Mouse (Mus musculus) cerebellum, adult 9-10 months (tissue): ENCODE data around the gene Prap1.
"Not testable (repeated sequence)": the region's sequence is repeated elsewhere in the genome, so short reads cannot be mapped to it uniquely, and the experiment has no call there.

Experiments used
- DNase-seq: peaks from one replicate; pipeline ENCODE4 v3.0.0; 2022

The Prap1 gene

GRCm38 (mm10) chr7:140090601-140091000 is 2.6 kb upstream of the Prap1 start:
- DNase-seq, result no peak

- no peak for DNase-seq
These were observed 1.8 kb downstream of the Prap1 start for GRCm38 (mm10) chr7:140094954-140095353.

- DNase-seq, result no peak
These were observed 2.4 kb downstream of the Prap1 start for GRCm38 (mm10) chr7:140095556-140095955.

- no peak for DNase-seq
These were observed 2.9 kb downstream of the Prap1 start for GRCm38 (mm10) chr7:140096055-140096454.

- DNase-seq, result no peak
These were observed 5.3 kb downstream of the Prap1 start for GRCm38 (mm10) chr7:140098466-140098865.

- peak; percentile 59 for DNase-seq
These were observed 8.3 kb downstream of the Prap1 start for GRCm38 (mm10) chr7:140101498-140101897.

- DNase-seq, result peak; percentile 88
These were observed 9.0 kb downstream of the Prap1 start, which contains the start of gene Fuom for GRCm38 (mm10) chr7:140101993-140102860. Gene Fuom (minus strand): TSS chr7:140102441.

- DNase-seq, result no peak
These were observed 10.8 kb downstream of the Prap1 start for GRCm38 (mm10) chr7:140104009-140104408.

- DNase-seq, result no peak
These were observed 18.7 kb downstream of the Prap1 start for GRCm38 (mm10) chr7:140111943-140112342.

- DNase-seq, result no peak
These were observed 22.6 kb downstream of the Prap1 start, which contains the start of gene Paox for GRCm38 (mm10) chr7:140115583-140116328. Gene Paox (plus strand): TSS chr7:140115799.

GRCm38 (mm10) chr7:140116329-140117054 is 23.3 kb downstream of the Prap1 start, which contains the start of gene Echs1:
Gene Echs1 (minus strand): TSS chr7:140116476.
- DNase-seq, result peak; percentile 85

GRCm38 (mm10) chr7:140120484-140120883 is 27.3 kb downstream of the Prap1 start:
- no peak for DNase-seq

- DNase-seq, result no peak
These were observed 28.2 kb downstream of the Prap1 start for GRCm38 (mm10) chr7:140121338-140121910.

GRCm38 (mm10) chr7:140122765-140123164 is 29.6 kb downstream of the Prap1 start:
- DNase-seq, result no peak

GRCm38 (mm10) chr7:140124382-140124781 is 31.2 kb downstream of the Prap1 start:
- DNase-seq, result no peak

GRCm38 (mm10) chr7:140125278-140126021 is 32.3 kb downstream of the Prap1 start:
- peak; percentile 94 for DNase-seq

GRCm38 (mm10) chr7:140126022-140126350 is 32.8 kb downstream of the Prap1 start:
- no peak for DNase-seq

- no peak for DNase-seq
These were observed 33.7 kb downstream of the Prap1 start for GRCm38 (mm10) chr7:140126934-140127333.

- no peak for DNase-seq
These were observed 34.7 kb downstream of the Prap1 start for GRCm38 (mm10) chr7:140127911-140128310.

GRCm38 (mm10) chr7:140132184-140132583 is 39.0 kb downstream of the Prap1 start:
- not testable (repeated sequence) for DNase-seq

GRCm38 (mm10) chr7:140134033-140134432 is 40.8 kb downstream of the Prap1 start:
- DNase-seq, result not testable (repeated sequence)
